In the genomic region with DNA sequence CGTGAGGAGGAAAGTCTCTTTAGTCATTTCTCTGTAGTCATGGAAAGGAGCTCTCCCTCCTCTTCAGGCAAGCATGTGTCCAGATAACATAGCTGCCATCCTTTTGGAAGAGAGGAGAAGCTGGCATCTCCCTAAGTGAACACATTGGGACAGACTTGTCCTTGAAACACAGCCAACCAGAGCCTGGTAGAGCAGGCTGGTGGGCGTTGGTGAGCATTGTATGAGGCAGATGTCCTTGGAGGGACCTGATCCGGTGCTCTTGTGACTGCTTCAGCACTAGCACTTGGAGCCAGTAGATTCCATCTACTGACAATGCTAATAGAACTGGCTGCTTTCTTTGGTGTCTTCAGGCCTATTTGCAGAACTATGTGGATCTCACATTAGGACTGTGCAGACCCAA, we compare ENCODE assay signal across 17 mouse cellular contexts. TPM values are rescaled to one million over a fixed set of nuclear protein-coding genes. Genes with fewer than 3 reads are reported as not detected.
DNase-seq lines count a peak whose midpoint lies in the region; TF ChIP-seq lines count a peak whose summit lies in the region.
"Had no signal": no experiment of that assay in that cellular context is flagged by ENCODE, and none has a peak within 500 bp of the region (broad histone marks: within the 10 kb centered on the region; RNA-seq: fewer than 3 reads in every experiment).

No protein-coding gene starts in this region.

- H3K27me3 ChIP-seq in cerebellum, adult 2 months (ENCODE audit: control insufficient read depth, insufficient read depth, low read length) = no peaks in the 10 kb centered on the region
- H3K27me3 ChIP-seq: hindbrain, embryonic 13.5 days; intestine, embryonic 15.5 days had no signal

- peak overlapping the region; percentile 71 for H3K27ac ChIP-seq in cerebellum, adult 2 months (ENCODE audit: insufficient read depth, low read length)
- H3K27ac ChIP-seq: heart, adult 2 months; hindbrain, embryonic 13.5 days; intestine, embryonic 15.5 days; stomach, postnatal 0 days had no signal

- no peak overlapping the region for H3K4me3 ChIP-seq in cerebellum, adult 2 months (replicated peaks; ENCODE audit: insufficient read depth, low read depth, low read length)
- H3K4me3 ChIP-seq: heart, adult 2 months; hindbrain, embryonic 13.5 days; intestine, embryonic 15.5 days had no signal

- 15% methylated on average over 3 of the region's 3 CpGs for WGBS in cerebellum, adult 2 months

- no peak for TF ChIP-seq CTCF in cerebellum, adult 2 months (IDR thresholded peaks at IDR 0.05; ENCODE audit: borderline replicate concordance, insufficient read depth, low read depth, low read length)

- peaks cover 11% of the 10 kb centered on the region for H3K4me1 ChIP-seq in cerebellum, adult 2 months (ENCODE audit: control insufficient read depth, insufficient read depth, low read length)
- H3K4me1 ChIP-seq: hindbrain, embryonic 13.5 days; intestine, embryonic 15.5 days had no signal

- peak; percentile 16 to 54 for DNase-seq in layer of hippocampus, adult 18-20 months (ENCODE audit: low spot score in 2 of 2)
- DNase-seq in layer of hippocampus, postnatal 25 days (ENCODE audit: extremely low spot score in 1 of 2, low spot score in 1 of 2) = no peak
- peak; percentile 54 for DNase-seq in adrenal gland, postnatal 14 days
- DNase-seq in cerebellum, adult 2 months = peak in 1 of 2 experiments; percentile 58
- peak; percentile 44 for DNase-seq in layer of hippocampus, adult 9-11 months
- no peak for DNase-seq in urinary bladder, postnatal 10 days (ENCODE audit: low spot score)
- no peak for DNase-seq in right cerebral cortex, postnatal 4 days
- DNase-seq: forebrain, postnatal 0 days; gastrocnemius, postnatal 10 days; heart, adult 2 months; lung, adult 18-20 months; right cerebral cortex, postnatal 14 days; thymus, postnatal 14 days had no signal

- TF ChIP-seq POLR2A in cerebellum, adult 2 months (IDR thresholded peaks at IDR 0.05; ENCODE audit: borderline replicate concordance, insufficient read depth, low read length) = no peak

RNA-seq across cellular contexts. Expression of a gene that starts 45.5 kb away (rescaled TPM):
- total RNA-seq in layer of hippocampus, adult 18-20 months (2021) = 10 to 100 TPM; 12.6 to 13.4 TPM
- total RNA-seq in layer of hippocampus, postnatal 25 days (2021) = 10 to 100 TPM in 1 of 2 experiments, 1 to 10 TPM in 1; 9.0 to 14.2 TPM
- 0.71 and 2.8 TPM in 2 replicates for total RNA-seq in adrenal gland, postnatal 14 days (2021)
- 15.8 and 19.6 TPM in 2 replicates for polyA plus RNA-seq in cerebellum, adult 2 months (2012; rRNA removed)
- total RNA-seq: megakaryocyte-erythroid progenitor cell, adult 5-6 weeks had no signal

RNA-seq across cellular contexts. Expression of a gene that starts 46.9 kb away (rescaled TPM):
- 10 to 100 TPM; 87.9 to 90.5 TPM for total RNA-seq in layer of hippocampus, adult 18-20 months (2021)
- total RNA-seq in layer of hippocampus, postnatal 25 days (2021) = 10 to 100 TPM; 62.2 to 79.5 TPM
- 5.2 and 5.9 TPM in 2 replicates for total RNA-seq in adrenal gland, postnatal 14 days (2021)
- polyA plus RNA-seq in cerebellum, adult 2 months (2012; rRNA removed) = 60.1 and 71.4 TPM in 2 replicates
- total RNA-seq: megakaryocyte-erythroid progenitor cell, adult 5-6 weeks had no signal

Comparison
In these comparisons a context has a peak if more than half of its experiments do, and no peak if none do; other contexts are left out.
1. DNase-seq: peak in layer of hippocampus, adult 18-20 months (2 of 2), adrenal gland, postnatal 14 days (single experiment) and layer of hippocampus, adult 9-11 months (single experiment); none in layer of hippocampus, postnatal 25 days (0 of 2), urinary bladder, postnatal 10 days (single experiment) and right cerebral cortex, postnatal 4 days (single experiment).